Mouse (Mus musculus): ENCODE results near the gene Cog5. TPM values are rescaled to one million over a fixed set of nuclear protein-coding genes. Genes with fewer than 3 reads are reported as not detected.

Cog5 gene
- polyA plus RNA-seq, 1 experiment from 2014 or later: 38.1 TPM

- 92% methylated on average over 3 of the region's 3 CpGs for WGBS
- Histone ChIP-seq H3K27ac (replicated peaks; ENCODE audit: low read depth, low read length) (no peak overlapping the region), H3K4me1 (ENCODE audit: control insufficient read depth, insufficient read depth, low read length) (no peaks in the 10 kb centered on the region), H3K36me3 (ENCODE audit: control insufficient read depth, insufficient read depth, low read length) (no peaks in the 10 kb centered on the region), H3K9me3 (ENCODE audit: control insufficient read depth, low read length) (no peaks in the 10 kb centered on the region), H3K9ac (ENCODE audit: low read length) (no peak overlapping the region), H3K4me3 (ENCODE audit: low read depth, low read length) (no peak overlapping the region), H3K4me2 (ENCODE audit: low read depth, severe bottlenecking) (no peak overlapping the region), H3K27me3 (ENCODE audit: control insufficient read depth, insufficient read depth, low read length) (no peaks in the 10 kb centered on the region)
- ATAC-seq (ENCODE audit: insufficient number of reproducible peaks, low FRiP score, low TSS enrichment, low read depth): no peak
- DNase-seq (ENCODE audit: low spot score): no peak
Measured at GRCm38 (mm10) chr12:31818051-31818461, 163.4 kb downstream of the Cog5 start.

DNA sequence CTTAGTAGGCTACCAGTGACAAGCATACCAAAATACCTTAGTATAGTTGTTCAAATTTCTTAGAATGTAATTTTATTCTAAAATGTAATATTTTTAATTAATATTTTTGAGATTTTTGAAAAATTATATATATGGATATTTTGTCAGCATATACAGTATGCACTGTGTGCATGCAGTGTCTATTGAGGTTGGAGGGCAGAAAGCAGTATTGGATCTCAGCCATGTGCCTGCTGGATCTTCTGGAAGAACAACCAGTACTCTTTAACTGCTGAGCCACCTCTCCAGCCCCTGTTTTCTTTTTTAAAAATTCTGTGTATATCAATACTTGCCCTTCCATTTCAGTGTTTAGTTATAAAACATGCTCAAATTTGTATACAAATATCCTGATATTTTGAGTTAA, 164.4 kb downstream of the Cog5 start:
- Histone ChIP-seq H3K4me3 (ENCODE audit: low read depth, low read length) (no peak overlapping the region), H3K9me3 (ENCODE audit: control insufficient read depth, low read length) (no peaks in the 10 kb centered on the region), H3K4me2 (ENCODE audit: low read depth, severe bottlenecking) (no peak overlapping the region), H3K4me1 (ENCODE audit: control insufficient read depth, insufficient read depth, low read length) (no peaks in the 10 kb centered on the region), H3K36me3 (ENCODE audit: control insufficient read depth, insufficient read depth, low read length) (no peaks in the 10 kb centered on the region), H3K27ac (replicated peaks; ENCODE audit: low read depth, low read length) (no peak overlapping the region), H3K27me3 (ENCODE audit: control insufficient read depth, insufficient read depth, low read length) (no peaks in the 10 kb centered on the region), H3K9ac (ENCODE audit: low read length) (no peak overlapping the region)
- DNase-seq (ENCODE audit: low spot score): no peak
- ATAC-seq (ENCODE audit: insufficient number of reproducible peaks, low FRiP score, low TSS enrichment, low read depth): no peak

GRCm38 (mm10) chr12:31819520-31819919, 164.9 kb downstream of the Cog5 start:
- no peak overlapping the region for H3K4me2 ChIP-seq (ENCODE audit: low read depth, severe bottlenecking)
- no peak overlapping the region for H3K4me3 ChIP-seq (ENCODE audit: low read depth, low read length)
- no peak overlapping the region for H3K27ac ChIP-seq (replicated peaks; ENCODE audit: low read depth, low read length)
- H3K9ac ChIP-seq (ENCODE audit: low read length): no peak overlapping the region
- no peaks in the 10 kb centered on the region for H3K4me1 ChIP-seq (ENCODE audit: control insufficient read depth, insufficient read depth, low read length)
- H3K27me3 ChIP-seq (ENCODE audit: control insufficient read depth, insufficient read depth, low read length): no peaks in the 10 kb centered on the region
- H3K36me3 ChIP-seq (ENCODE audit: control insufficient read depth, insufficient read depth, low read length): no peaks in the 10 kb centered on the region
- 93% methylated on average over 7 of the region's 7 CpGs for WGBS
- H3K9me3 ChIP-seq (ENCODE audit: control insufficient read depth, low read length): no peaks in the 10 kb centered on the region
- ATAC-seq (ENCODE audit: insufficient number of reproducible peaks, low FRiP score, low TSS enrichment, low read depth) (no peak), DNase-seq (ENCODE audit: low spot score) (no peak)

DNA sequence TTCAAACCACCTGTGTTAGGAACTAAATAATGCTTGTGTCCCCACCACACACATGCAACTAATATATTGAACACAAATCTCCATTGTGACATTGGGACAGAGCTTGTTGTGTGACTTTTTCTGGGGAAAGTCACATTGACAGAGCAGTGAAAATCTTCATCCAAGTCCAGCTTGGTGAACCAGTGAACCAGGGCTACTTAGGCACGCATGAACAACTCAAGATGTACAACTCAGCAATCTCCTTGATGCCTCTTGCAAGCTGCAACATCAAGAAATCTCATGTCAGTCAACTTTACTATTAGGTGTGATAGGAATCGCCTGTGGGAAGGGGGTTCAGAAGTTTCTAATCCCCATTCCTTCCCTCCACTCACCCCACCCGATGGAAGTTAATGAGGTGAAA, 169.0 kb downstream of the Cog5 start:
- no peaks in the 10 kb centered on the region for H3K9me3 ChIP-seq (ENCODE audit: control insufficient read depth, low read length)
- 74% methylated on average over 3 of the region's 3 CpGs for WGBS

GRCm38 (mm10) chr12:31824831-31825230, 170.2 kb downstream of the Cog5 start:
- H3K4me2 ChIP-seq (ENCODE audit: low read depth, severe bottlenecking): no peak overlapping the region
- no peak overlapping the region for H3K9ac ChIP-seq (ENCODE audit: low read length)
- DNase-seq (ENCODE audit: low spot score): no peak
- no peak for ATAC-seq (ENCODE audit: insufficient number of reproducible peaks, low FRiP score, low TSS enrichment, low read depth)
- H3K36me3 ChIP-seq (ENCODE audit: control insufficient read depth, insufficient read depth, low read length): no peaks in the 10 kb centered on the region
- 87% methylated on average over 5 of the region's 5 CpGs for WGBS
- no peak overlapping the region for H3K27ac ChIP-seq (replicated peaks; ENCODE audit: low read depth, low read length)
- no peaks in the 10 kb centered on the region for H3K4me1 ChIP-seq (ENCODE audit: control insufficient read depth, insufficient read depth, low read length)
- H3K9me3 ChIP-seq (ENCODE audit: control insufficient read depth, low read length): no peaks in the 10 kb centered on the region
- no peaks in the 10 kb centered on the region for H3K27me3 ChIP-seq (ENCODE audit: control insufficient read depth, insufficient read depth, low read length)
- H3K4me3 ChIP-seq (ENCODE audit: low read depth, low read length): no peak overlapping the region

More for the DNA sequence above, 169.0 kb downstream of the Cog5 start:
- Histone ChIP-seq H3K9ac (ENCODE audit: low read length) (no peak overlapping the region), H3K4me1 (ENCODE audit: control insufficient read depth, insufficient read depth, low read length) (no peaks in the 10 kb centered on the region), H3K4me2 (ENCODE audit: low read depth, severe bottlenecking) (no peak overlapping the region), H3K27ac (replicated peaks; ENCODE audit: low read depth, low read length) (no peak overlapping the region), H3K36me3 (ENCODE audit: control insufficient read depth, insufficient read depth, low read length) (no peaks in the 10 kb centered on the region), H3K27me3 (ENCODE audit: control insufficient read depth, insufficient read depth, low read length) (no peaks in the 10 kb centered on the region), H3K4me3 (ENCODE audit: low read depth, low read length) (no peak overlapping the region)
- ATAC-seq (ENCODE audit: insufficient number of reproducible peaks, low FRiP score, low TSS enrichment, low read depth) (no peak), DNase-seq (ENCODE audit: low spot score) (no peak)

DNA sequence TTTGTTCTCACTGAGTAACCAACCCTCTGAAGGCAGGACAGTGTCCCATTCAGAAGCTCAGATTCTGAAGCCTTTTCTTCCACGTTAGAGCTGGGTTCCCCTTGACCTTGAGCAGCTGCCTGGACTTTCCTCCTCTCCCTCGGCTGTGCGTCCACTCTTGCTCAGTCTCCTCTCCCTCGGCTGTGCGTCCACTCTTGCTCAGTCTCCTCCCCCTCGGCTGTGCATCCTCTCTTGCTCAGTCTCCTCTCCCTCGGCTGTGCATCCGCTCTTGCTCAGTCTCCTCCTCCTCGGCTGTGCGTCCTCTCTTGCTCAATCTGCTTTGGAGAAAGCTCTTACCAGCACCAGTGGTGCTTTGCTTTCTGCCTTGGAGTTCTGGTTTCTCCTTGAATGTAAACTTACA, 171.2 kb downstream of the Cog5 start:
- H3K27me3 ChIP-seq (ENCODE audit: control insufficient read depth, insufficient read depth, low read length): no peaks in the 10 kb centered on the region
- ATAC-seq (ENCODE audit: insufficient number of reproducible peaks, low FRiP score, low TSS enrichment, low read depth): no peak
- H3K4me3 ChIP-seq (ENCODE audit: low read depth, low read length): no peak overlapping the region
- no peak for DNase-seq (ENCODE audit: low spot score)
- H3K36me3 ChIP-seq (ENCODE audit: control insufficient read depth, insufficient read depth, low read length): no peaks in the 10 kb centered on the region
- H3K9ac ChIP-seq (ENCODE audit: low read length): no peak overlapping the region
- 81% methylated on average over 10 of the region's 10 CpGs for WGBS
- H3K4me2 ChIP-seq (ENCODE audit: low read depth, severe bottlenecking): no peak overlapping the region
- H3K27ac ChIP-seq (replicated peaks; ENCODE audit: low read depth, low read length): no peak overlapping the region
- H3K4me1 ChIP-seq (ENCODE audit: control insufficient read depth, insufficient read depth, low read length): no peaks in the 10 kb centered on the region
- H3K9me3 ChIP-seq (ENCODE audit: control insufficient read depth, low read length): no peaks in the 10 kb centered on the region

DNA sequence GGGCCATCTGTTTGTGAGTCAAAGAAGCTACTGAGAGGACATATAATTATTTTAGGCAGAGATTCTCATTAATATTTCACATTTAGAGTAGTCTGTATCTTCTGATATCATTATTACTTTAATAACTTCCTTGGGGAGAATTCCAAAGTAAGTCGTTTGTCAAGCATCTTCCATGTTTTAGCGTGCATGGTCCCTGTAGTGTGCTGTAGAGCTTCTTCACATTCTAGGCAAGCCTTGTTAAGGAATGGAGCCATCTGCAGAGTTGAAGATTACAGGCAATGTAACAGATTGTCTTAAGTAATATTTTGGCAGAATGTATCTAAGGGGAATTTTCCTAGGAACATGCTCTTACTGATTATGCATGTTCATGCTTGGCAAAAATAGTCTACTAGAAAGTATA, 171.8 kb downstream of the Cog5 start:
- no peaks in the 10 kb centered on the region for H3K27me3 ChIP-seq (ENCODE audit: control insufficient read depth, insufficient read depth, low read length)

GRCm38 (mm10) chr12:31835480-31835879, 180.8 kb downstream of the Cog5 start:
- Histone ChIP-seq H3K4me2 (ENCODE audit: low read depth, severe bottlenecking) (no peak overlapping the region), H3K9me3 (ENCODE audit: control insufficient read depth, low read length) (no peaks in the 10 kb centered on the region), H3K36me3 (ENCODE audit: control insufficient read depth, insufficient read depth, low read length) (no peaks in the 10 kb centered on the region), H3K27ac (replicated peaks; ENCODE audit: low read depth, low read length) (no peak overlapping the region), H3K27me3 (ENCODE audit: control insufficient read depth, insufficient read depth, low read length) (no peaks in the 10 kb centered on the region), H3K4me1 (ENCODE audit: control insufficient read depth, insufficient read depth, low read length) (no peaks in the 10 kb centered on the region), H3K4me3 (ENCODE audit: low read depth, low read length) (no peak overlapping the region), H3K9ac (ENCODE audit: low read length) (no peak overlapping the region)
- DNase-seq (ENCODE audit: low spot score) (no peak), ATAC-seq (ENCODE audit: insufficient number of reproducible peaks, low FRiP score, low TSS enrichment, low read depth) (no peak)
- WGBS: 92% methylated on average over 5 of the region's 5 CpGs

More for the DNA sequence above, 171.8 kb downstream of the Cog5 start:
- no peak for ATAC-seq (ENCODE audit: insufficient number of reproducible peaks, low FRiP score, low TSS enrichment, low read depth)
- no peaks in the 10 kb centered on the region for H3K9me3 ChIP-seq (ENCODE audit: control insufficient read depth, low read length)
- H3K4me1 ChIP-seq (ENCODE audit: control insufficient read depth, insufficient read depth, low read length): no peaks in the 10 kb centered on the region
- no peak overlapping the region for H3K9ac ChIP-seq (ENCODE audit: low read length)
- 92% methylated on average over 2 of the region's 2 CpGs for WGBS
- no peak overlapping the region for H3K27ac ChIP-seq (replicated peaks; ENCODE audit: low read depth, low read length)
- DNase-seq (ENCODE audit: low spot score): no peak
- no peaks in the 10 kb centered on the region for H3K36me3 ChIP-seq (ENCODE audit: control insufficient read depth, insufficient read depth, low read length)
- no peak overlapping the region for H3K4me2 ChIP-seq (ENCODE audit: low read depth, severe bottlenecking)
- H3K4me3 ChIP-seq (ENCODE audit: low read depth, low read length): no peak overlapping the region

DNA sequence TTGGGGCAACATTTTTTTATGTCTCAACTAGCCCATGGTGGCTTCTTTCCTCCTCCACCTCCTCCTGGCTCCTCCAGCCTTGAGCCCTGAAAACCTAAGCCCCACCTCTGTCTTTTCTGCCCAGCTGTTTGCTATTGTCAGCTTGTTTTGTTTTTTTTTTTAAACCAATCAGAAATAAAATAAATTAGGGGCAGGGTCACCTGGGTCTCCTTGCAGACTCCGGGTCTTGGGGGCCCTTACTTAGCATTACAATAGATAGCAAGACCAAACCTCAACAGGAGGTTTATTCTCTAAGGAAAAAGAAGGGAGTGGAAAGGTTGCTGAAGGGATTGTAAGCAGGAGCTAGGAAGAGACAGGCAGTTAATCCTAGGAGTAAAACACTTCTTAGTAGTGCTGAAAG, 181.5 kb downstream of the Cog5 start:
- DNase-seq (ENCODE audit: low spot score) (no peak), ATAC-seq (ENCODE audit: insufficient number of reproducible peaks, low FRiP score, low TSS enrichment, low read depth) (no peak)
- 21% methylated on average over 1 of the region's 1 CpGs for WGBS
- Histone ChIP-seq H3K27ac (replicated peaks; ENCODE audit: low read depth, low read length) (no peak overlapping the region), H3K9ac (ENCODE audit: low read length) (no peak overlapping the region), H3K4me2 (ENCODE audit: low read depth, severe bottlenecking) (no peak overlapping the region), H3K4me3 (ENCODE audit: low read depth, low read length) (no peak overlapping the region), H3K36me3 (ENCODE audit: control insufficient read depth, insufficient read depth, low read length) (no peaks in the 10 kb centered on the region), H3K9me3 (ENCODE audit: control insufficient read depth, low read length) (no peaks in the 10 kb centered on the region), H3K4me1 (ENCODE audit: control insufficient read depth, insufficient read depth, low read length) (no peaks in the 10 kb centered on the region), H3K27me3 (ENCODE audit: control insufficient read depth, insufficient read depth, low read length) (no peaks in the 10 kb centered on the region)

Data from limb, embryonic 11.5 days (tissue).